Mouse (Mus musculus): ENCODE data around the gene Bysl. TPM values are rescaled to one million over a fixed set of nuclear protein-coding genes. Genes with fewer than 3 reads are reported as not detected.
"Not testable (repeated sequence)": the region's sequence is repeated elsewhere in the genome, so short reads cannot be mapped to it uniquely, and the experiment has no call there.

Bysl gene
- total RNA-seq, 1 experiment = 51.8 TPM

- in situ Hi-C loops (cut with MboI; ENCODE audit: low sequenced_read_pairs in 2 of 2, unreplicated experiment in 2 of 2) = no loop called here
- TF ChIP-seq HCFC1 (IDR thresholded peaks at IDR 0.05; ENCODE audit: borderline replicate concordance, insufficient read depth, low read length) (no peak), MAFK (IDR thresholded peaks at IDR 0.05; ENCODE audit: insufficient read depth, low read depth, low read length) (no peak), ZC3H11A (IDR thresholded peaks at IDR 0.05; ENCODE audit: borderline replicate concordance, low read depth, low read length) (no peak), ZNF384 (IDR thresholded peaks at IDR 0.05; ENCODE audit: low read depth, low read length) (no peak), CHD2 (IDR thresholded peaks at IDR 0.05; ENCODE audit: low read depth, low read length) (no peak)
- no peak for DNase-seq (ENCODE audit: low read depth, low spot score)
- Histone ChIP-seq H3K27ac (ENCODE audit: insufficient read depth, low read depth, low read length, poor library complexity, severe bottlenecking) (no peak overlapping the region), H3K36me3 (ENCODE audit: control insufficient read depth, insufficient read depth, low read length, poor library complexity, severe bottlenecking) (peaks cover 69% of the 10 kb centered on the region), H3K9me3 (ENCODE audit: control insufficient read depth, insufficient read depth, low read depth, low read length) (no peaks in the 10 kb centered on the region), H3K4me3 (ENCODE audit: insufficient read depth in 1 of 2, low read depth in 1 of 2, low read length in 2 of 2, poor library complexity in 1 of 2, severe bottlenecking in 1 of 2) (no peak overlapping the region), H3K9ac (ENCODE audit: insufficient read depth, low read depth, low read length, poor library complexity, severe bottlenecking) (no peak overlapping the region), H3K4me1 (ENCODE audit: control insufficient read depth in 2 of 2, insufficient read depth in 2 of 2, low read length in 2 of 2, poor library complexity in 1 of 2) (peaks cover 9 to 15% of the 10 kb centered on the region in 2 experiments)
Observed at GRCm38 (mm10) chr17:47602289-47602688, 9.0 kb downstream of the Bysl start.

DNA sequence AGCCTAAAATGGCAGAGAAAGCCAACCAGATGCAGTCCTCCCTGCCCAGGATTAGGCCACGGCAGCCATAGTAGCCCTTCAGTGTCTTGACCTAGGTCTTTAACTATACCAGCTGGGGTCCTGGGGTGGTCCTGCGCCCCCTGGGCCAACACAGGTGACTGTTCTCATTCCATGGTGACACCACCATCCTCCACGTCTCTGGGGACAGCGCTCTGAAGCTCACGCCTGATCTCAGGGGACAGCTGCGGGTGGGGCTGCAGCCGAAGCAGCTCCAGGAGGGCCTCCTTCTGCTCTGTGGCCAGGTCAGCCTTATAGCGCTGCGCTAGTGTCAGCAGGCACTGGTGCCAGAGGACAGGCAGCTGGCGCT, 9.9 kb downstream of the Bysl start:
- H3K9me3 ChIP-seq (ENCODE audit: control insufficient read depth, insufficient read depth, low read depth, low read length) = no peaks in the 10 kb centered on the region
- peak overlapping the region in 1 of 2 experiments; percentile 33; a peak in 2 of 4 replicates for H3K4me3 ChIP-seq (ENCODE audit: insufficient read depth in 1 of 2, low read depth in 1 of 2, low read length in 2 of 2, poor library complexity in 1 of 2, severe bottlenecking in 1 of 2)
- H3K4me1 ChIP-seq (ENCODE audit: control insufficient read depth in 2 of 2, insufficient read depth in 2 of 2, low read length in 2 of 2, poor library complexity in 1 of 2) = peaks cover 14 to 15% of the 10 kb centered on the region in 2 experiments
- DNase-seq (ENCODE audit: low read depth, low spot score) = no peak
- TF ChIP-seq MAFK (IDR thresholded peaks at IDR 0.05; ENCODE audit: insufficient read depth, low read depth, low read length) (no peak), ZC3H11A (IDR thresholded peaks at IDR 0.05; ENCODE audit: borderline replicate concordance, low read depth, low read length) (no peak), CHD2 (IDR thresholded peaks at IDR 0.05; ENCODE audit: low read depth, low read length) (no peak), HCFC1 (IDR thresholded peaks at IDR 0.05; ENCODE audit: borderline replicate concordance, insufficient read depth, low read length) (no peak), ZNF384 (IDR thresholded peaks at IDR 0.05; ENCODE audit: low read depth, low read length) (no peak)
- in situ Hi-C loops (cut with MboI; ENCODE audit: low sequenced_read_pairs in 2 of 2, unreplicated experiment in 2 of 2) = no loop called here
- H3K9ac ChIP-seq (ENCODE audit: insufficient read depth, low read depth, low read length, poor library complexity, severe bottlenecking) = peak overlapping the region; percentile 20; the same call in 1 of the 2 replicates
- H3K27ac ChIP-seq (ENCODE audit: insufficient read depth, low read depth, low read length, poor library complexity, severe bottlenecking) = peak overlapping the region; percentile 14; the same call in 1 of the 2 replicates
- H3K36me3 ChIP-seq (ENCODE audit: control insufficient read depth, insufficient read depth, low read length, poor library complexity, severe bottlenecking) = peaks cover 63% of the 10 kb centered on the region

- Histone ChIP-seq H3K36me3 (ENCODE audit: control insufficient read depth, insufficient read depth, low read length, poor library complexity, severe bottlenecking) (peaks cover 60% of the 10 kb centered on the region), H3K4me1 (ENCODE audit: control insufficient read depth in 2 of 2, insufficient read depth in 2 of 2, low read length in 2 of 2, poor library complexity in 1 of 2) (peaks cover 18 to 19% of the 10 kb centered on the region in 2 experiments), H3K4me3 (ENCODE audit: insufficient read depth in 1 of 2, low read depth in 1 of 2, low read length in 2 of 2, poor library complexity in 1 of 2, severe bottlenecking in 1 of 2) (peak overlapping the region in 1 of 2 experiments; percentile 33; a peak in 2 of 4 replicates), H3K9me3 (ENCODE audit: control insufficient read depth, insufficient read depth, low read depth, low read length) (no peaks in the 10 kb centered on the region), H3K27ac (ENCODE audit: insufficient read depth, low read depth, low read length, poor library complexity, severe bottlenecking) (peak overlapping the region; percentile 14; the same call in 1 of the 2 replicates), H3K9ac (ENCODE audit: insufficient read depth, low read depth, low read length, poor library complexity, severe bottlenecking) (0 out of 2 replicates have a peak overlapping the region, but pooled peaks have one; percentile 14)
- DNase-seq (ENCODE audit: low read depth, low spot score) = no peak
- in situ Hi-C loops (cut with MboI; ENCODE audit: low sequenced_read_pairs in 2 of 2, unreplicated experiment in 2 of 2) = no loop called here
- TF ChIP-seq ZNF384 (IDR thresholded peaks at IDR 0.05; ENCODE audit: low read depth, low read length) (no peak), MAFK (IDR thresholded peaks at IDR 0.05; ENCODE audit: insufficient read depth, low read depth, low read length) (no peak), ZC3H11A (IDR thresholded peaks at IDR 0.05; ENCODE audit: borderline replicate concordance, low read depth, low read length) (no peak), HCFC1 (IDR thresholded peaks at IDR 0.05; ENCODE audit: borderline replicate concordance, insufficient read depth, low read length) (no peak), CHD2 (IDR thresholded peaks at IDR 0.05; ENCODE audit: low read depth, low read length) (no peak)
Observed at GRCm38 (mm10) chr17:47600601-47601388, 10.5 kb downstream of the Bysl start.

GRCm38 (mm10) chr17:47599511-47600297, 11.6 kb downstream of the Bysl start:
- no peak overlapping the region for H3K4me3 ChIP-seq (ENCODE audit: insufficient read depth in 1 of 2, low read depth in 1 of 2, low read length in 2 of 2, poor library complexity in 1 of 2, severe bottlenecking in 1 of 2)
- H3K9me3 ChIP-seq (ENCODE audit: control insufficient read depth, insufficient read depth, low read depth, low read length) = no peaks in the 10 kb centered on the region
- in situ Hi-C loops (cut with MboI; ENCODE audit: low sequenced_read_pairs in 2 of 2, unreplicated experiment in 2 of 2) = no loop called here
- TF ChIP-seq MAFK (IDR thresholded peaks at IDR 0.05; ENCODE audit: insufficient read depth, low read depth, low read length) (no peak), ZNF384 (IDR thresholded peaks at IDR 0.05; ENCODE audit: low read depth, low read length) (0 out of 2 replicates have a peak, but pooled peaks have one; percentile 28)
- H3K36me3 ChIP-seq (ENCODE audit: control insufficient read depth, insufficient read depth, low read length, poor library complexity, severe bottlenecking) = peaks cover 49% of the 10 kb centered on the region
- peak overlapping the region; percentile 54; the same call in 1 of the 2 replicates for H3K27ac ChIP-seq (ENCODE audit: insufficient read depth, low read depth, low read length, poor library complexity, severe bottlenecking)
- H3K9ac ChIP-seq (ENCODE audit: insufficient read depth, low read depth, low read length, poor library complexity, severe bottlenecking) = no peak overlapping the region; the same call in 1 of the 2 replicates
- DNase-seq (ENCODE audit: low read depth, low spot score) = no peak
- peaks cover 18 to 19% of the 10 kb centered on the region in 2 experiments for H3K4me1 ChIP-seq (ENCODE audit: control insufficient read depth in 2 of 2, insufficient read depth in 2 of 2, low read length in 2 of 2, poor library complexity in 1 of 2)

DNA sequence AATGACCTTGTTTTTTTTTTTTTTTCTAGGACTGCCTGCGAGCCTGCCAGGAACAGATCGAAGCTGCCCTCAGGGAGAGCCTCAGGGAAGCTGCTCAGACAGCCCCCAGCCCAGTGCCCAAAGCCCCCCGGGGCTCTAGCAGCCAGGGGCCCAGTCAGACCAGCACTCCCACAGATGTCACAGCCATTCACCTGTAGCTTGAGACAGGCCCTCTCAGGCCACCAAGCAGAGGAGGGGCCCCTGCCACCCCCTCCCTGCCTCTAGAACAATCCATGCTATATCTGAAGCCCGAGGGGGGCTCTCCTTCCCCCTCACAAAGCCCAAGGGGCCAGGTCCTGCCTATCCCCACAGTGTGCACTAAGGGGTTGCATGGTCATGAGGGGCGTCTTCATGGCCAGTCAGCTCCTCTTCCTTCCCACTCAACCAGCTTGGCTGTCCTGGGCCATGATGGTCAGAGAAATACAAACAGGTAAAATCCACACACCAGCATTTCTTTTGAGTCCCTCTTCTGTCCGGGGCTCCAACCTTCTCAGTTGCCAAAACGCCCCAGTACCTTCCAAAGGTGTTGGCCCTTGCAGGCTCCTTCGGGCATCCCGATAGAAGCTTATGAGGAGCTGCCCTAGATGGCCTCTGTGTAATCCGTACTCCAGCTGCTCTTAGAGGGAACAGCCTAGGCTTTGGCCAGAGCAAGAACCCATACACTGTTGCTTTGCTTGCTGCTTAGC, 12.6 kb downstream of the Bysl start:
- peaks cover 42% of the 10 kb centered on the region for H3K36me3 ChIP-seq (ENCODE audit: control insufficient read depth, insufficient read depth, low read length, poor library complexity, severe bottlenecking)
- H3K4me1 ChIP-seq (ENCODE audit: control insufficient read depth in 2 of 2, insufficient read depth in 2 of 2, low read length in 2 of 2, poor library complexity in 1 of 2) = peaks cover 18 to 19% of the 10 kb centered on the region in 2 experiments
- H3K9me3 ChIP-seq (ENCODE audit: control insufficient read depth, insufficient read depth, low read depth, low read length); DNase-seq (ENCODE audit: low read depth, low spot score); H3K4me3 ChIP-seq (ENCODE audit: insufficient read depth in 1 of 2, low read depth in 1 of 2, low read length in 2 of 2, poor library complexity in 1 of 2, severe bottlenecking in 1 of 2); H3K9ac ChIP-seq (ENCODE audit: insufficient read depth, low read depth, low read length, poor library complexity, severe bottlenecking); in situ Hi-C loops (cut with MboI; ENCODE audit: low sequenced_read_pairs in 2 of 2, unreplicated experiment in 2 of 2): not testable (repeated sequence)
- H3K27ac ChIP-seq (ENCODE audit: insufficient read depth, low read depth, low read length, poor library complexity, severe bottlenecking) = peak overlapping the region; percentile 0; the same call in 1 of the 2 replicates

Data from ES-E14 (cell line).